Mouse (Mus musculus): ENCODE results near the gene Cryzl2.

GRCm38 (mm10) chr1:157536471-157536870 lies 78.1 kb downstream of the Cryzl2 start:
- TF ChIP-seq MAFK (IDR thresholded peaks at IDR 0.05; ENCODE audit: insufficient read depth, low read depth, low read length) (no peak), HCFC1 (IDR thresholded peaks at IDR 0.05; ENCODE audit: borderline replicate concordance, insufficient read depth, low read length) (no peak), ZC3H11A (IDR thresholded peaks at IDR 0.05; ENCODE audit: borderline replicate concordance, low read depth, low read length) (no peak; the same call in 1 of the 2 replicates), ZNF384 (IDR thresholded peaks at IDR 0.05; ENCODE audit: low read depth, low read length) (no peak)

Data from ES-E14 (cell line).